Mouse (Mus musculus): Measurements from ENCODE around the gene Lamb2. TPM values are rescaled to one million over a fixed set of nuclear protein-coding genes. Genes with fewer than 3 reads are reported as not detected.

Gene Lamb2
- 0.38 TPM in 1 of 2 replicates, not detected in the other for total RNA-seq (2014; fragmentation: Nextera tagmentation)
- total RNA-seq (2017) = 0.05 and 0.09 TPM in 2 replicates

DNA sequence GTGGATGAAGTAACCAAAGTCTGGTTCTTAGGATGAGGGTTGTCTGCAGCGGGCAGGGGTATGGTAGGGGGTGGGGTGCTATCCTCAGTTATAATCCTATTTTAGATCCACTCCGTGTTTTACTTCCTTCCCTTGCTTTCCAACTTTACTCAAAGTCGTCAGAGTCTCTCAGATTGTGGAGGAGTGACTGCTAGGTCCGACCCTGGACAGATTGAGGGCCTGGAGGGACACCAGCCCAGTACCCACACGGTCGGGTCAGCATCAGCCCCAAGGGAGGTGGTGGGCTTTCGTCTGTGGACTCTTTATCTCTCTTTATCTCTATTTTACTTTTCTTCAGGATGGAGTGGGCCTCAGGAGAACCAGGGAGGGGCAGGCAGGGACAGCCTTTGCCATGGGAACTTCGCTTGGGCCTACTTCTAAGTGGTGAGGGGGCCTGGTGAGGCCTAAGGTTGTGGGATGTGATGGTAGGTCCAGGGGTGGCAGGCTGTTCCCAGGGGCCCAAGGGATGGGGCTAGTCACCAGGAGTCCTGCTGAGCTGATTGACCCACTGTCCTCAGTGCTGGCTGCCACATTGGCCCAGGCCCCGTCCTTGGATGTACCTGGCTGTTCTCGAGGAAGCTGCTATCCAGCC, at the start of gene Lamb2:
Gene Lamb2, plus strand, starts transcription at position 16 of the 631 bp plus-strand sequence.
- 0 out of 2 replicates have a peak, but pooled peaks have one; percentile 43 for ATAC-seq (replicated peaks; ENCODE audit: poor library complexity, severe bottlenecking)

GRCm38 (mm10) chr9:108431431-108432067, 48.0 kb upstream of the Lamb2 start:
- peak; percentile 70 for ATAC-seq (replicated peaks; ENCODE audit: poor library complexity, severe bottlenecking)

GRCm38 (mm10) chr9:108436182-108436581, 43.4 kb upstream of the Lamb2 start, which contains the start of gene BC048562:
BC048562 (plus strand) TSS chr9:108436482.
- no peak for ATAC-seq (replicated peaks; ENCODE audit: poor library complexity, severe bottlenecking)

GRCm38 (mm10) chr9:108439176-108439575, 40.4 kb upstream of the Lamb2 start:
- ATAC-seq (replicated peaks; ENCODE audit: poor library complexity, severe bottlenecking) = no peak

DNA sequence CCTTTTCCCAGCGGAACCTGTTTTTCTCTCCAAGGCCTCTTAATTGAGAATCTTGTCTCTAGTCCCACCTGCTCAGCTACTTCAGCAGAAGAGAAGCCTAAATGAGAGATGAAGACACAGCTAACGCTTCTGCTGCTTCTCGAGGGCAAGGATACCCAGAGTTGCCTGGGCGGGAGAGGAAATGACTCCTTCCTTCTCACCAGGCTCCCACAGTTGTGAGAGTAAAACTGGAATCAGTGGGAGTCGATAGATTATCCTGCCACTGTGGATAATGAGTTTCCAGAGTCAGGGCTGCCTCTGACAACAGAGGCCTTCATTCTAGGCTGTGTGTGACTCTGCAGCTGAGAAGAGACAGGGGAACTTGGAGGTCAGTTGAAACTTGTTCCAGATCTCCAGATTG, 39.1 kb upstream of the Lamb2 start:
- ATAC-seq (replicated peaks; ENCODE audit: poor library complexity, severe bottlenecking) = no peak

GRCm38 (mm10) chr9:108441236-108441919, 38.2 kb upstream of the Lamb2 start:
- no peak for ATAC-seq (replicated peaks; ENCODE audit: poor library complexity, severe bottlenecking)

GRCm38 (mm10) chr9:108445125-108445524, 34.4 kb upstream of the Lamb2 start:
- peak; percentile 90 for ATAC-seq (replicated peaks; ENCODE audit: poor library complexity, severe bottlenecking)

DNA sequence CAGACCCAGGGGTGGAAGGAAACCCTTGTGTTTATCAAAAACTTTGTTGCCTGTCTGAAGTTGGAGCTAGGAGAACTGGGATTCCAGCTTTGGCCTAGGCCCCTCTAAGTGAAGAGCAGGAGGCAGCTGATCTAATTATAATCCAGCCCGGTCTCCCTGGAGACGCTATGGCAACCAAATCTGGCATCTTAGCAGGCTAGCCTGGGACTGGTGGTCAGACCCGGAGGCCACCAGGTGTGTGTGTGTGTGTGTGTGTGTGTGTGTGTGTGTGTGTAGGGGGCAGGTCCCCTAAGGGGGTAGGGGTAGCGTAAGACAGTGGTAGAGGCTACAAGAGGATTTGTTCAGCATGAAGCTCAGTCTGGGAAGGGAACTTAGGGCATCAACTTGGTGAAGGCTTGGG, 29.7 kb upstream of the Lamb2 start:
- ATAC-seq (replicated peaks; ENCODE audit: poor library complexity, severe bottlenecking) = no peak

GRCm38 (mm10) chr9:108450292-108451169, 29.0 kb upstream of the Lamb2 start:
- no peak for ATAC-seq (replicated peaks; ENCODE audit: poor library complexity, severe bottlenecking)

GRCm38 (mm10) chr9:108451170-108451493, 28.4 kb upstream of the Lamb2 start:
- ATAC-seq (replicated peaks; ENCODE audit: poor library complexity, severe bottlenecking) = no peak

GRCm38 (mm10) chr9:108451519-108452160, 27.9 kb upstream of the Lamb2 start:
- ATAC-seq (replicated peaks; ENCODE audit: poor library complexity, severe bottlenecking) = no peak

- ATAC-seq (replicated peaks; ENCODE audit: poor library complexity, severe bottlenecking) = peak; percentile 86
Measured at GRCm38 (mm10) chr9:108452291-108452906, 27.1 kb upstream of the Lamb2 start.

GRCm38 (mm10) chr9:108452911-108453310, 26.6 kb upstream of the Lamb2 start:
- ATAC-seq (replicated peaks; ENCODE audit: poor library complexity, severe bottlenecking) = peak; percentile 13

DNA sequence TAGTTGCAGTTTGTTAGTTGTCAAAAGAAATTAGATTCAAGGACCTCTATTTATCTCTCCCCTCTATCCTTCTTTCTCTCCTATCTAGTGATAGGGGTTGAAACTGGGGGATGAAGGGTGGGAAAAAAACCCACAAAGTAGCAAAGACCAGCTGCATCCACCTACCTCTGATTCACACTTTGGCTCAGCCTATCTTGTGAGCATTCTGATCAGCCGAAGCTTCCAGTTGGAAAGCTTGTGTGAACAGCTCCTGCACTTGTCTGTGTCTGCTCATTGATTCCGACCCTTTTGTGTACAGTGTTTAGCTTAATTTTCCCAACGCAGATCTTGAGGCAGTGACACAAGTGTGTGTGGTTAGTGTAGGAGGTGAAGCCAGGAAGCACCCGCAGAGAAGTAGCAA, 26.1 kb upstream of the Lamb2 start:
- ATAC-seq (replicated peaks; ENCODE audit: poor library complexity, severe bottlenecking) = no peak

GRCm38 (mm10) chr9:108454429-108454828, 25.1 kb upstream of the Lamb2 start:
- ATAC-seq (replicated peaks; ENCODE audit: poor library complexity, severe bottlenecking) = no peak

DNA sequence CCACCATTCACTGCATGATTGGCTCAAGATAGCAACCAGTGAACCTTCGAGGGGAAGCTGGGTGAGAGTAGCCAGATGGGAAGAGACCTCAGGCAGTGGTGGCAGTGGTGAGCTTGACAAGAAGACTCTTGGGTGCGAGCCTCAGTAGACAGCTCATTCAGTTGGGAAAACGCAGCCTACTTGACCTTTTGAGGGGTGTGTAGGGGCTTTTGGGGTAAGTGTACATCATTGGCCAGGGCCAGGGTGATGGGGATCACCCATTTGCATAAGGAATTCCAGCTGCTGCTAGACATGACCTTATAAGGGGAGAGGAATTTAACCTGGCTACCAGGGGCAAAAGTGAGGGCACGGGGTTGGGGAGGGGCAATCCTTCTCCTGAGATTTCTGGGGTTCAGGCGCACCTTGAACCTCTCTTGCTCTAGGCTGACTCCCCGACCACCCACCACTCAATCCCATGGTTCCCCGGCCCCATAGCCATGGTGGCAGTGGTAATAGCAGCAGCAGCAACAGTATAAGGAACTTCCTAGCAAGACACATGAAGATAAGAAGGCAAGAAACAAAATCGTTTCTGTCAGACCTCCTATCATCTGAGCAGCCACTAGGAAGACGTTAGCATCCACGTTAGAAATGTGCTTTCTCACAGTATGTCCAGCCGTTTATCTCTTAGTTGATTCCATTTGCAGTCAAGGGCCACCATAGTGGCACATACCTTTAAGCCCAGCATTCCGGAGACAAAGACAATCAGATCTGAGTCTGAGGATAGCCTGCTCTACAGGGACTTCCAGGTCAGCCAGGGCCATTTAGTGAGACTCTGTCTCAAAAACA, 23.6 kb upstream of the Lamb2 start:
- ATAC-seq (replicated peaks; ENCODE audit: poor library complexity, severe bottlenecking) = no peak

DNA sequence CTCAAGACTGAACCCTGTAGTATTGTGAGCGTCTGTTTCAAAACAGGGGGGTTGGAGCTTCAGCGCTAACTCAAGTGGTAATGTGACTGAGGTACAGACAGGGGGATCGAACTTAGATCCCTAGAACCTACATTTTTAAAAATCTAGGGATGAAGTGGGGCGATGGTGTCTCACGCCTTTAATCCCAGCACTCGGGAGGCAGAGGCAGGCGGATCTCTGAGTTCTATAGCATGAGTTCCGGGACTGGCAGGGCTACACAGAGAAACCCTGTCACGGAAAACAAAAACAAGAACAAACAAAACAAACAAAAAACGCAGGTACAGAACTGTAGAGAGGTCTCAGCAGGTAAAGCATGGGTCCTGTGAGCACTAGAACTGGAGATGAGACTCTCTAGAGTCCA, 22.6 kb upstream of the Lamb2 start:
- ATAC-seq (replicated peaks; ENCODE audit: poor library complexity, severe bottlenecking) = no peak

- ATAC-seq (replicated peaks; ENCODE audit: poor library complexity, severe bottlenecking) = peak; percentile 32
Measured at GRCm38 (mm10) chr9:108459939-108460318, 19.6 kb upstream of the Lamb2 start.

All from granulocyte monocyte progenitor cell, adult 5-6 weeks (primary cell).